Mouse (Mus musculus) mesoderm, embryonic 11.5 days (tissue): ENCODE data around the gene Lgr4.
"Not testable (repeated sequence)": the region's sequence is repeated elsewhere in the genome, so short reads cannot be mapped to it uniquely, and the experiment has no call there.

Experiments
- DNase-seq: peaks from one replicate; pipeline ENCODE4 v3.0.0-alpha.2; 2012; ENCODE audit warnings: low read depth, low spot score

Gene Lgr4

DNA sequence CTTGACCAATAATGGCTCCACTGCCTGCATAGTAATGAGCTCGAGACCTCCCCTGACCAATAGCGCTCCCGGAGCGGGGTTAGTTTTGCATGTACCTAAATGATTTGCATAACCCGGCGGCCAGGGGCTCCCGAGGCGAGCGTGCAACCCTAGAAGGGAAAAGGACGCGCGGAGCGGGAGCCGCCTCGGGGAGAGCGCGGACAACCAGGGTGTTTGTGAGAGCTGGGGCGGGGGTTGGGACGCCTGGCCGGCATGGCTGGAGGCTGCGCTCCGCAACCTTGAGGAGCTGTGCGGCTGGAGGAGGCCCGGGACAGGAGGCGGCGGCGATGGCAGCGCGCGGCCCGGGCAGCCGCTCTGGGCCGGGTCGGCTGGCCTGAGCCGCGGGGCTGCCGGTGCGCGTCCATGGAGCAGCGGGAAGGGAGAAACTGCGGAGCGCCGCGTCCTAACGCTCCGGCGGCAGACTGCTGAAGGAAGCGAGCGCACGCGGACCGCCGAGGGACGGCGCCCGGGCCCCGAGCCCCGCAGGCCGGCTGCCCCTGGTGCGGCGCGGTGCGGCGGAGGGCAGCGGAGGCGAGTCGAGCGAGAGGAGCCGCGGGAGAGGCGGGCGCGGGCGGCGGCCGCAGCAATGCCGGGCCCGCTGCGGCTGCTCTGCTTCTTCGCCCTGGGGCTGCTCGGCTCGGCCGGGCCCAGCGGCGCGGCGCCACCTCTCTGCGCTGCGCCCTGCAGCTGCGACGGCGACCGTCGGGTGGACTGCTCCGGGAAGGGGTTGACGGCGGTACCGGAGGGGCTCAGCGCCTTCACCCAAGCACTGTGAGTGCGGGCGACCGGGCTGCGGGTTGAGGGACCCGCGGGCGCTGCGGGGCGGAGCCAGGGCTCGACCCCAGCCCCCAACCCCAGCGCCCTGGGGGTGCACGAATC is at the start of gene Lgr4:
Lgr4 (plus strand) TSS at position 152 of the 918 bp plus-strand sequence.
- DNase-seq = peak; percentile 98

DNA sequence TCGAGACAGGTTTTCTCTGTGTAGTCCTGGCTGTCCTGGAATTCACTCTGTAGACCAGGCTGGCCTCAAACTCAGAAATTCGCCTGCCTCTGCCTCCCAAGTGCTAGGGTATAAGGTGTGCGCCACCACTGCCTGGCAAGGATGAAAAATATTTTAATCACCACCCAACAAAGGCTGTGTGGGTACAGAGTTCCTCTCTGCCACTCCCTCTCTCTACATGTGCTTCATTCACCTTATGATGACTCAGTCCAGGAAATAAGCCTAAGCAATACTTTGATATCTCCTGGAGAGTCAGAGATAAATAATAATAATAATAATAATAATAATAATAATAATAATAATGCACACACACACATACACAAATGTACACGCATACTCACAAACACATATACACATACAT is 38.0 kb upstream of the Lgr4 start:
- DNase-seq = not testable (repeated sequence)

DNA sequence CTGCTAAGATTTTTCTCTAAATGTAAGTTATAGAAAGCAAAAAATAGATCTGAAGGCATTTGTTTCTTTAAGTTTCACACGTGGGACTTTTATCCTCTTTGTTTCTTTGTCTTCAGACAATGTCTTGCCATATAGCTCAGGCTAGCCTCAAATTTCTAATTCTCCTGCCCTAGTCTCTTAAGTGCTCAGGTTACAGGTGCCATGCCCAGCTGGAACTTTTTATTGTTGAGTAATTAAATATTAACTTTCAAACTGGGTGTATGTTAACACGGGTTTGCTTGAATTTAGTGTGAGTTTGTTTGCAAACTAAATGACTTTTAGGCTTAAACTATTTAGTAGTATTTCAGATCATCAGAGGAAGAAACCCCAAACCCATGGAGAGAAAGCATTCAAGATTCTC is 36.3 kb upstream of the Lgr4 start:
- no peak for DNase-seq

DNA sequence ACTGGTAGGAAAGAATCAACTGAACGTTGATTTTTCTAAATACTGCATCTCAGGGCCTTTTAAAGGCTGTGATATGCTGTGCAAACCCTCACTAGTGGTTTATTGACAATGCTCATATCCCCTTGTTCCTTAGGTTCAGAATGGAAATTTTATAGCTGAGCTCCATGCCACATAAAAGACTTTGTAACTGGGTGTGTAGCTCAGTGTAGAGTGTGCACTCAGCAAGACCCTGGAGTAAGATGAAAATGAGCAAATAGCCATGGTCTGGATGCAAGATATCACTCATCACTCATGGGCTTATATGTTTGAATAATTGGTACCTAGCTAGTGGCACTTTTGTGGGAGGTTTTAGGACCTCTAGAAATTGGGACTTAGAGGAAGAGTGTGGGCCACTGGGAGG is 35.8 kb upstream of the Lgr4 start:
- DNase-seq = no peak

DNA sequence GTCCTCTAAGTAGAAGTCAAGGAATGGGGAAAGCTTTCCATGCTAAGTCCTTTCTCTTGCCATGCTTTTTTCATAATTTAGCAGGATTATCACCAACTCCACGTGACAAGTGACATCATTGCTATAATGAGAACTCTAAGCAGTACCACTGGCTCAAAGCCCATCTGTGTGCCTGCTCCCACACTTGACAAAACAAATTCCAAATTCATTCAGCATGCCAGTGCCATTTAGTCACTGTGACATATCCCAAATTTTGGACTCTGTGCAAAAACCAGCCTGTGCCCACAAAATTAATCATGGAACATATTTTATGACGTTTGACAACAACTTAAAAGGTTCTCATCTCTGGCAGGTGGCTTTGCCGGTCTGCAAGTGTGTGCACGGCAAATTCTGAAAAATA is 33.3 kb upstream of the Lgr4 start:
- DNase-seq = no peak

DNA sequence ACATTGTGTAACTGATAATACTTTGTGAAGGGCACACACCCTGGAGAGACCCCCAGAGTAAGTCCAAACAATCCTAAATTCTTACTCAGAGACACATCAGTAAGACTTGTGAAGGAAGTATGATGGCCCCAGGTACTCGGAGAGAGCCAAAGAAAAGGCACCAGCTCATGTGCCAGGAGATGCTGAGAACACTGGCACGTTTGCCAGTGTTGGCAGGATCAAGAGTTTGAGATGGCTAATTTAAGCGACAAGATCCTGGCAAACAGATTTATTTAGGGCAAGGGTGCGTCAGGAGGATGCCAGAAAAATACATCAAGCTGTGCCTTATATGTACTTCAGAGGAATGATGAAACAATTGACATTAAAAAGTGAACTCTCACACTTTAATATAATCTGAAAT is 32.9 kb upstream of the Lgr4 start:
- DNase-seq = no peak

DNA sequence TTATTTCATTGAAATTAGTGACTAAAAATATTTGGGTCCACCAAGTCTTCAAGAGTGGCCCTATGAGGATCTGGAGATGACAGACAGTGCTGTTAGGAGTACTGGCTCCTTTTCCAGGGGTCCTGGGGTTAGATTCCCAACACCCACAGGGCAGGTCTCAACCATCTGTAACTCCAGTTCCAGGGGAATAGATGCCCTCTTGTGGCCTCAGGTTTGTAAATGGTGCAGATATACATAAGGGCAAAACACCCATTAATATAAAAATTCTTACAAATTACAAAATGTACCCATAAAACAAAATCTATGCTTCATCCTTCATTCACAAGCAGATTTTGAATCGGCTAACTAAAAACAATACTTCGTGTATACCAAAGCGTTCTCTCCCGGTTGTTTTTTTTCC is 27.4 kb upstream of the Lgr4 start:
- no peak for DNase-seq

DNA sequence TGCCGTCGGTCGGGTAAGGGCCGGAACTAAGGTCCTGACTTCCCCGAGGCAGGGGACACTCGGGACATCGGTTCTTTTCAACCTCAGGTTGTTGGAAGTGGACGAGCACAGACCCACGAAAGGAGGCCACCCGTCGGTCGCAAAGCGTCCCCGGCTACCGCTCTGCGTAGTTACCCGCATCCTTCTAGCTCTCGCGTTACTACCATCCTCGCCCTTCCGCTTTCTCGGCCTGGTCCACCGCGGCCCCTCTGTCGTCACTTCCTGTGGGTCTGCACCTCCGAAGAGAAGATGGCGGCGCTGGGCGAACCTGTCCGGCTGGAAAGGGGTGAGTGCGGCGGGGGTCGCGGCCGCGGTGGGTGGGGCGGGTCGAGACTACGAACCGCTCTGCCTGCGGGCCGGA is 26.9 kb upstream of the Lgr4 start, which contains the start of gene Lin7c:
Lin7c (plus strand) TSS at position 257 of the 400 bp plus-strand sequence.
- peak; percentile 96 for DNase-seq

DNA sequence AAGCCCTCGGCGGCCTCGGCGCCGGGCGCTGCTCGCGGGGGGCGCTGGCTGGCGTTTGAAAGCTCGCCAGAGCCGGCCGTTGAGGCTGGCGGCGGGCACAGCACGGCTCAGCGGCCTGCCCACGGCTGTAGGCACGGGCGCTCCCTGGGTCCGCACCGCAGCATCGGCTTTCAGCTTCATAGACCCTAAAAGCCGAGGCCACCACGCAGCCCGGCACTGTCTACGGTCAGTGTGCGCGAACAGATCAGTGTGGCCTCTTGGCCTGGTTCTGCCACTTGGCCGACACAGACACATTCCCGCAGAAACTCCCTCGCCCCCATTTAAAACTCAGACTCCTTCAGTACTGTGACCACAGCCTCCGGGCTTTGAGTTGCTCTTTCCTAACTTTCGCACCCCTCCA is 26.4 kb upstream of the Lgr4 start:
- DNase-seq = peak; percentile 22

DNA sequence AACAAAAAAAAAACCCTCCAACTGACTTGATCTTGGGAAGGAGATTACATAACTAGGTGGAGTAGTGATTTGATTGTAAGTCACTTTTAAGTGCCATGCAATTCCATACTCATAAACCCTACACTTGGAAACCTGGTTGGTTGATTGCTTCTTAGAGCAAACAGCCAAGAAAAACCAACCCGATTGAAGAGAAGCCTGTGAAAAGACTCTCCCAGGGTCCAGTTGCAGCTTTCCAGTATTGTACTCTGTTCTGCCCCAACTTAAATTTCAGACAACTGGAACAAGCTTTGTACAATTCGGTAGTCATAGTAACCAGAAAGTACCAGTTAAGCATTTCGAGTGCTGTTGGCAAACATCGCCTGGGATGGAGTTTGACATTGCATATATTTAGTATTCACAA is 26.0 kb upstream of the Lgr4 start:
- peak; percentile 38 for DNase-seq

DNA sequence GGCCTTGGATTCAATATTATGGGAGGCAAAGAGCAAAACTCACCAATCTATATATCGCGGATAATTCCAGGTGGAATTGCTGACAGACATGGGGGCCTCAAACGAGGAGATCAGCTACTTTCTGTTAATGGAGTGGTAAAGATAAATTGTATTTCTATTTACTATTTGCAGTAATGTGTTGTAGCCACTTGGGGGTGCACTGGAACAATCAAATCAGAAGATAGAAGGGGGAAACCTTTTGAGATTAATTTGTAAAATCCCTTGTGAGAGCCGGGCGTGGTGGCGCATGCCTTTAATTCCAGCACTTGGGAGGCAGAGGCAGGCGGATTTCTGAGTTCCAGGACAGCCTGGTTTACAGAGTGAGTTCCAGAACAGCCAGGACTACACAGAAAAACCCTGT is 21.1 kb upstream of the Lgr4 start:
- DNase-seq = no peak

DNA sequence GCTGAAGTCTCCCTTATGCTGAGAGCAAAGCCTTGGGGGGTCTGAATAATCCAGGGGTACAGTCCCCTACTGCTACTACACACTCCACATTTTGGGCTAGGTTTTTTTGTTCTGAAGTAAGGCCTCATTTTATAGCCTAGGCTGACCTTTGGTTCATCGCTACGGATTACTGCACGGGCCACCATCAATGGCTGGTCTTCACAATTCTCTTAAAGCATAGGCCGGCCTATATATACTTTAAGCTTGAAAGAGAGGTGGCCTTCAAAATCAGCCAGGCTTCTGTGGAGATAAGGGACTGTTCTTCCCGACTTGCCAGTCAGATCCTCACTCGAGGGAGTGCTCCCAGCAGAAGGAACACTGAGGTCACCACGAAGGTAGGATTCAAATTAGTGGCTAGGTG is 14.6 kb upstream of the Lgr4 start:
- DNase-seq = no peak

DNA sequence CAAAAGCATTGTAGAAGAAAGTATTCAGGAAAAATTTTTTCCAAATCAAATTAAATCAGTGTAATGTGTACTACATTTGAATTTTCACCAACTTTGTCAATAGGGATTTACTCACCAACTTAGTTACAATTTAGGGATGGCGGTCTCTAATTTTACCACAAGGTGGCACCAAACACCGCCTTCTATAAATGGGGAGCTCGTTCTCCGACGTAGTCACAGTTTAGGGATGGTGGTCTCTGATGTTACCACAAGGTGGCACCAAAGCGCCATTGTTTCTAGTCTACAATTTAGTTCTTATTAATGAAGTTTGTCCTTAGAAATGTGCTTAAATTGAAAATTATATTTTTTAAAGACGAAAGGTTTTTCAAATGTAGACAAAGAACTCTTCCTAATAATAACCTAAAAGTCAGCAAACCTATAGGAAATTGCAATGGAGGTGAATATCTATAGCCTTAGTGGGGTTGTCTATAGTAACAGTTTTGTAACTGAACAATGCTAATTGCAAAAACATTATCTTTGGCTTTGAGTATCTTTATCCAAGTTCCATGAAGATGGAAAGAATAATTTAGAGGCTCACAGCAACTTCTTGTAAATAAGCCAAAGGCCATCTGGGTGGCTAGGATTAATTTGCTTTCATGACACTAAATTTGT is 13.2 kb upstream of the Lgr4 start:
- peak; percentile 91 for DNase-seq

DNA sequence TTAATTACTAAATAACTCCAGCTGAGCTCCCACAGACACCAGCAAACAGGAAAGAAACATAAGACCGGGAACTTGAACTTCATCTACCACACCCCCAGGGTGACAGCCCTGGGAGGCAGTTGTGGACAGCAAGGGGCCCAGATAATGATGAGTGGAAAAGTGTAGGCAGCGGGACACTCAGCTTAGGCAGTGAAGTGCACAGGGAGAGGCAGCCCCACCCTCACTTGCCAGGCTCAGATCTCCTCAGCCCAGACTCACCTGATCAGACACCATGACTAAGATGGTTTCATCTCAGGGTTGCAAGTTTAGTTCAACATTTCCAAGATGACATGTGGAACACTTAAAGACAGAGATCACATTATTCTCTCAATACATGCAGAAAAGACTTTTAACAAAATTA is 8.3 kb upstream of the Lgr4 start:
- no peak for DNase-seq

DNA sequence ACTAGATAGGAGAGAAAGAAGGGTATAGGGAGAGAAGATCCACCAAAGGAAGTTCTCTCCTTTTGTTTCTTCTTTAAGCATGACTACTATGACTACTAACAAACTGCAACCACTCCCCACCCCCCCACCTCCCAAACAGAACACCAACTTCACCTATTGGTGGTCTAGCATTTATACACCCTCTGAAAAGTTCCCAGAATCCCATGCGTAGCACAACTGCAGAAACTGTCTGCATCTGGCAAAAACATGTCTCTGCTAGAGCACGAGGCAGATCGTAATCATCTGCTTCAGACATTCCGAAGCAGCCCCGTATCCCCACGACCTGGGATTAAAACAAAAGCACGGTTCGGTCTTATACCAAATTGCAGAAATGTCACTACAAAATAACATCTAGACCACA is 5.2 kb upstream of the Lgr4 start:
- no peak for DNase-seq

DNA sequence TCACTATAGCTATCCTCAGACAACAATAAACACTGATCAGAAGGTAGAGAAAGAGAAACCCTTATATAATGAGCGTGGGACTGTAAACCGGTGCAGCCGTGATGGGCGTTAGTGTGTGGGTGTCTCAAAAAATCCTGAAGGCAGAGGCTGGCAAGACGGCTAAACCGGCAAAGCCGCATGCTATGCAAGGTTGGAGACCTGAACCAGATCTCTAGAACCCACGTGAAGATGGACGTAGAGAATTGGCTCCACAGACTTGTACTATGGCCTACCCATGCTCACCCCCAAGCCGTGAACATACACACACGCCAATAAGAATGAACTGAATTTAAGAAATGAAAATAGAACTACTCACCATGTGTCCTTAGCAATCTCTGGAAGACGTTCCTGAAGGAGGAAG is 4.7 kb upstream of the Lgr4 start:
- no peak for DNase-seq

DNA sequence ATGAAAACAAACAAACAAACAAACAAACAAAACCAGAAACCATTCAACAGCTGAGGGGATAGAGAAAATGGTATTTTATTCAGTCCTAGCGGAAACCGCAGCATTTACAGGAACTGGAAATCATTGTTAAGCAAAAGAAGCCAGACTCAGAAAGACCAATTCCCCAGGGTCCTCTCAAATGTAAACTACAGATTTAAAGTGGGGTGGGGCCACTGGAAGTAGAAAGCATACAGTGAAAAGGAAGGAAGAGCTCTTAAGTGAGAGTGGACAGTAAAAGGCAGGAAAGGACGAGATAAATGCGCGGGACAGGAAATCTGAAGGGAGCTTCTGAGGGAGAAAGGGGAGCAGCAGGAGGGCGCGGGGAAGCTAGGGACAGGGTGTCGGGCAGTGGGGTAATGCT is 4.2 kb upstream of the Lgr4 start:
- no peak for DNase-seq

DNA sequence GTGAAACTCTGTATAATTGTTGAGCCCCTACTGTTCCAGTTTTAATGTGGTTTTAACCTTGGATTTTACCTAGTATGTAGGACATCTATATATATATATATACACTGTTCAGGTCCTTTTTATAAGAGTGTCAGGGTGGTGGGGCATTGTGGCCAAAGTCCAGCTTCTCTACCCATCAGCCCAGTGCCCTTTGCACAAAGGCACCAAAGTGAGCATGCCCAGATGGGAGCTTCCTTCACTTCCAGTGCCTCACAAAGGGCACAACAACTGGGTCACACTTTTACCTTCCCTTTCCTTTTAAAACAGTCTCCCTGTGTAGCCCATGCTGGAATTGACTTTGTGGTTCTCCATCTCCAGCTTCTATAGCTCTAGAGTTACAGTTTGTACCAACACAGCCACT is 2.8 kb upstream of the Lgr4 start:
- no peak for DNase-seq

DNA sequence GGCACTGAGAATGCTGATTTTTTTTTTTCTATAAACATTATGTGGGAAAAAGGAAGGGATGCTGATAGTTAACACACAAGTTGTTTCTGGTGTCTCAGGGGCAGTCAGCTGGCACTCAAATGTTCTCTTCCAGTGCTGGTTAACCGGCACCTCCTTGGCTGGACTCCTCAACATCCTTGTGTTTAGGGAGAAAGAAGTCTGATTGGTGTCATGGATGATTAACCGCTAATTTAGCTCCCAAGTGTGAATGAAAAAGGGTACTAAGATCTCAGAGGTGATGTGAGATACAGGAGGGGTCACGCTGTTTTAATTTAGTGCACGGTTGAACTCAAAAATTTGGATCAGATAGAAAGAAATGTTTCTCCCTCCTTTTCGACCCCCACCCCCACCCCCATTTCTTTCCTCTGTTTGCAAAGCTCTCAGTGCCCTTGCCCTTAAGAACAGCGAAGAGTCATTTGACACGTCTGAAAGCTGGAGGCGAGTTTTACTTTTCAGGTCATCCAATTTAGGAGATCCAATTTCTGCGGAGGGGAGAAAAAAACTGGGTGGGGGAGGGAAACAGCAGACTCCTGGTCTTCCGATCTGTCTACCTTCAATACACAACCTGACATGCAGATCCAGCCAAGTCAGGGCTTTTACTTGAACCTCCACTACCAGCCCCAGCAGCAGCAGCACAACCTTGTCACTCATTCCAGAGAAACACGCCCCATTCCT is 508 bp upstream of the Lgr4 start:
- DNase-seq = no peak

DNA sequence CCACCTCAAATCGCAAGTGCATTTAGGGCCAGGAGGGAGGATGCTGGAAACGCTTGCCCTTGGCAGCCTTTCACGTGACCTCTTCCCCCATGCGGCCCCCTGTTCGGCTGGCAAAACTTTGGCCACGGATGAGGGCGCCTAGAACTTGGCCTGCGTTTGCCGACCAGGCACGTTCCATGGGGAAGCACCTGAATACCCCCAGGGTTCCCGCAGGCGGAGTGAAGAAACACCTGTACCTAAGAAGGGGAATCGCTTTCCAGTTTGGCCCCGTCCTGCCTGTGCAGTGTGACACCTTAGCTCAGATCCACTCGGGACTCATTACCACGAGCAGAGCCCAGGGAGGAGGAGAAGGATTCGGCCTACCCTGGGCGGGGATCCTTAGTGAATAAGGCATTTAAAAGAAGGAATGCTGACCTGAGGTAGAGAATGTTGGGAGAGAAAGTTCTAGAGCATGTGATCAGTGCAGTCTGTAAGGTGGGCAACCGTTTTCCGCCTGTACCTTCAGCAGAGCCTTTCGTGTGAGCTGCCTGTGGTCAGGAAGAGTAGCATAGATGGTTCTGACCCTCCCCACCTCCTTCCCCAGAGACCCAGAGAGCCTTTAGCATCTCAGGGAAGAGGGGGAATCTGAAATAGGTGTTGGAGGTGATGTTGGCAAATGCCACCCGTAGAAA is 1.3 kb downstream of the Lgr4 start:
- DNase-seq = no peak

DNA sequence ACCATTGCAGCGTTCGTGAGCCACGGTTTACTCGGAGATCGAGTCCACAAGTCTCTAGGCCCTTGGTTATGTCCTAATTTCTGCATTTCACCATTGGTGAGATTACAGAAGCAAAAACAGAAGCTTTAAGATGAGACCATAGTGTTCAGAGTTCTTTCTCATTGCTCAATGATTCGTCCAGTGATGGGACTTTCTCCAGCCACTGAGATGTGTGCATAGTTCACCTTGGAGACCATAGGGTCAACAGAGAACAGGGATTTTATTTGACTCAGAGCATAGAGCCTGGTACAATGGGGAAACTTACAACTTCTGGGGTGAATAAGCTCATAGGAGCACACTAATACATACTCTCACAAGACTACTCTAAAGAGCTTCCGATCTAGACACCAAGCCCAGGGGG is 3.0 kb downstream of the Lgr4 start:
- DNase-seq = no peak
